Mouse (Mus musculus): ENCODE results near the gene D17H6S53E. TPM values are rescaled to one million over a fixed set of nuclear protein-coding genes. Genes with fewer than 3 reads are reported as not detected.

Gene D17H6S53E
- total and polyA plus RNA-seq, 3 experiments = 7.7 to 31.3 (median 30.2) TPM

DNA sequence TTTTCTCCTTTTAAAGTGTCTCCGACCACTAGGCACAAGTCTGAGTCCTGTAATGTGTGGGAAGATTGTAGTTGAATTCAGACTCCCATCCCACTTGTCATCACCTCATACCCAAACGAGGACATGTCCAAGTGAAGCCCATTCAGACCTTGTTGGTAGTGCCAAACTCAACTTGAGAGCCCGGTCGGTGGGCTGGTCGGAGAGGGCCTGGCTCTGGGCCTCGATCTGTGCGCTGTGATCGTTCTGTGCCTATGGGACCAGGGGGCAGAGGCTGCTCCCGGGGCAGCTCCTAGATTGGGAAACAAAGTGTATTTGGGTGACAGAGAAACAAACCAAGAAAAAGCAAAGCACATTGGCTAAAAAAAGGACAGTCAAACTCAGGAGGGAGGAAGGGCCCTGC is 26.9 kb downstream of the D17H6S53E start:
- Histone ChIP-seq H3K79me2 (replicated peaks; ENCODE audit: control insufficient read depth, insufficient read depth, low read length) (no peaks in the 10 kb centered on the region), H3K27me3 (ENCODE audit: control insufficient read depth, insufficient read depth, low read length) (no peaks in the 10 kb centered on the region), H3K9ac (ENCODE audit: low read depth, low read length) (no peak overlapping the region), H3K27ac (no peak overlapping the region), H3K4me3 (no peak overlapping the region), H3K36me3 (ENCODE audit: control insufficient read depth, insufficient read depth, low read length) (0 out of 2 replicates have a peak, but pooled peaks cover 2% of the 10 kb centered on the region), H3K4me1 (ENCODE audit: control insufficient read depth, insufficient read depth, low read length) (no peaks in the 10 kb centered on the region)
- no peak for TF ChIP-seq POLR2A (IDR thresholded peaks at IDR 0.05; ENCODE audit: insufficient read depth, low read depth, low read length)
- no peak for TF ChIP-seq CTCF (IDR thresholded peaks at IDR 0.05)
- no peak for TF ChIP-seq EP300 (IDR thresholded peaks at IDR 0.05; ENCODE audit: insufficient read depth, low read depth, low read length)
- intact Hi-C loops (cut with DNase I) = no loop called here
- 66% methylated on average over 9 of the region's 9 CpGs for WGBS
- no peak for DNase-seq

DNA sequence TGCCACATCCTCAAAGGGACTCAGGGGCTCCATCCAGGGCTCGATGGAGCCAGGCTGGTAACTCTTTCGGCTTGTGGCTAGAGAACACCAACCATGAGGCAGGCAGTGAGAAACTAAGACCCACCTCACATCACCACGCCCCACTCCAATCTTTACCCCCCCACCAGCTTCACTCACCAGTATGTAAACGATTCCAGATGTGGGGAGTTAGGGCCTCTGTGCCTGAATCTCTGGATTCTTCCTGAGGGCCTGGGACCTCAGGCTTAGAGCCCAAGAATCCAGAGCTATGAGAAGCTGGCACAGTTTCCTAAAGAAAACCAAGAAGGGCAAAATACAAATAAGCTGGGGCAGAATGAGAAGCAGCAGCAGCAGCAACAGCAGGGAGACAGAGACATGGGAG is 27.8 kb downstream of the D17H6S53E start:
- Histone ChIP-seq H3K79me2 (replicated peaks; ENCODE audit: control insufficient read depth, insufficient read depth, low read length) (no peaks in the 10 kb centered on the region), H3K27me3 (ENCODE audit: control insufficient read depth, insufficient read depth, low read length) (no peaks in the 10 kb centered on the region), H3K27ac (no peak overlapping the region), H3K9ac (ENCODE audit: low read depth, low read length) (no peak overlapping the region), H3K4me3 (no peak overlapping the region), H3K4me1 (ENCODE audit: control insufficient read depth, insufficient read depth, low read length) (no peaks in the 10 kb centered on the region), H3K36me3 (ENCODE audit: control insufficient read depth, insufficient read depth, low read length) (no peaks in the 10 kb centered on the region)
- 82% methylated on average over 4 of the region's 4 CpGs for WGBS
- intact Hi-C loops (cut with DNase I) = no loop called here
- DNase-seq = no peak
- TF ChIP-seq POLR2A (IDR thresholded peaks at IDR 0.05; ENCODE audit: insufficient read depth, low read depth, low read length) (no peak), EP300 (IDR thresholded peaks at IDR 0.05; ENCODE audit: insufficient read depth, low read depth, low read length) (no peak), CTCF (IDR thresholded peaks at IDR 0.05) (no peak)

DNA sequence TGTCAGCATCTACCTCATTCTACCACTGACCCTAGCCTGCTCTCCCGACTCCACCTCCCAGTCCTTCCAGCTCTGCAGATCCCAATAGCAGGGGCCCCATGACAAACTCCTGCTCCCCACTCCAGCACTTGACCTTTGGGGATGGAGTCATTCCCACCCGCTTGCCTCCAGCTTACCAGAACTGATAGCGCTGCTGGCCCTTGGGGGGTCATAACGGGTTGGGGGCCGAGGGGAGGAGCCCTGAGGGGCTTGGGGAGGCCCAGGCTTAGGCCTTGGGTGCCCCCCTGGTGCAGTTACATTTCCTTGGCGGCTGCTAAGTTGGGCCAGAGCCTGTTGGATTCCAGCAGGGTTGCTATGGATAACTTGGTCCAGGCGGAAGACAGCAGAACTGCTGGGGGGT is 28.4 kb downstream of the D17H6S53E start:
- DNase-seq = no peak
- Histone ChIP-seq H3K79me2 (replicated peaks; ENCODE audit: control insufficient read depth, insufficient read depth, low read length) (no peaks in the 10 kb centered on the region), H3K27ac (no peak overlapping the region), H3K27me3 (ENCODE audit: control insufficient read depth, insufficient read depth, low read length) (no peaks in the 10 kb centered on the region), H3K4me3 (no peak overlapping the region), H3K9ac (ENCODE audit: low read depth, low read length) (no peak overlapping the region), H3K4me1 (ENCODE audit: control insufficient read depth, insufficient read depth, low read length) (no peaks in the 10 kb centered on the region), H3K36me3 (ENCODE audit: control insufficient read depth, insufficient read depth, low read length) (no peaks in the 10 kb centered on the region)
- TF ChIP-seq EP300 (IDR thresholded peaks at IDR 0.05; ENCODE audit: insufficient read depth, low read depth, low read length) = no peak
- TF ChIP-seq POLR2A (IDR thresholded peaks at IDR 0.05; ENCODE audit: insufficient read depth, low read depth, low read length) = no peak
- TF ChIP-seq CTCF (IDR thresholded peaks at IDR 0.05) = no peak
- WGBS = 73% methylated on average over 7 of the region's 7 CpGs
- intact Hi-C loops (cut with DNase I) = no loop called here

DNA sequence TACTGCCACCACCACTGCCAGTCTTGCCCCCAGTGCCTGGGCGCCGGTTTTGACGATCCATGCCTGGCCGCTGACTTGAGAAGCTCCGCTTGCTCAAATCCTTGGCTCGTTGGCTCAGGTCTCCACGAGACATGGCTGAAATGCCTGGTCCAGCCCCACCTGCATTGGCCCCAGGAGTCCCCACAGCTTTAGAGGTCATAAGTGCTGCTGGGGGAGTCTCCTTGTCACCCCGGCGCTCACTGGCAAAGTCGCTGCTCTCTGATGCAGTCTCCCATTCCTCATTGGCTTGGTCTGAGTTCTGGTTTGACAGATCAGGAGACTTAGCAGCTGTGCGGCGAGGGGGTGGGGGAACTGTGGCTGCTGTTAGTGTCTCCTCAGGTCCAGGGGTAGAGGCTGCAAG is 29.3 kb downstream of the D17H6S53E start:
- Histone ChIP-seq H3K27ac (no peak overlapping the region), H3K79me2 (replicated peaks; ENCODE audit: control insufficient read depth, insufficient read depth, low read length) (no peaks in the 10 kb centered on the region), H3K4me1 (ENCODE audit: control insufficient read depth, insufficient read depth, low read length) (no peaks in the 10 kb centered on the region), H3K9ac (ENCODE audit: low read depth, low read length) (no peak overlapping the region), H3K27me3 (ENCODE audit: control insufficient read depth, insufficient read depth, low read length) (no peaks in the 10 kb centered on the region), H3K4me3 (no peak overlapping the region), H3K36me3 (ENCODE audit: control insufficient read depth, insufficient read depth, low read length) (no peaks in the 10 kb centered on the region)
- TF ChIP-seq EP300 (IDR thresholded peaks at IDR 0.05; ENCODE audit: insufficient read depth, low read depth, low read length) (no peak), POLR2A (IDR thresholded peaks at IDR 0.05; ENCODE audit: insufficient read depth, low read depth, low read length) (no peak), CTCF (IDR thresholded peaks at IDR 0.05) (no peak)
- WGBS = 79% methylated on average over 12 of the region's 12 CpGs
- DNase-seq = no peak
- intact Hi-C loops (cut with DNase I) = no loop called here

DNA sequence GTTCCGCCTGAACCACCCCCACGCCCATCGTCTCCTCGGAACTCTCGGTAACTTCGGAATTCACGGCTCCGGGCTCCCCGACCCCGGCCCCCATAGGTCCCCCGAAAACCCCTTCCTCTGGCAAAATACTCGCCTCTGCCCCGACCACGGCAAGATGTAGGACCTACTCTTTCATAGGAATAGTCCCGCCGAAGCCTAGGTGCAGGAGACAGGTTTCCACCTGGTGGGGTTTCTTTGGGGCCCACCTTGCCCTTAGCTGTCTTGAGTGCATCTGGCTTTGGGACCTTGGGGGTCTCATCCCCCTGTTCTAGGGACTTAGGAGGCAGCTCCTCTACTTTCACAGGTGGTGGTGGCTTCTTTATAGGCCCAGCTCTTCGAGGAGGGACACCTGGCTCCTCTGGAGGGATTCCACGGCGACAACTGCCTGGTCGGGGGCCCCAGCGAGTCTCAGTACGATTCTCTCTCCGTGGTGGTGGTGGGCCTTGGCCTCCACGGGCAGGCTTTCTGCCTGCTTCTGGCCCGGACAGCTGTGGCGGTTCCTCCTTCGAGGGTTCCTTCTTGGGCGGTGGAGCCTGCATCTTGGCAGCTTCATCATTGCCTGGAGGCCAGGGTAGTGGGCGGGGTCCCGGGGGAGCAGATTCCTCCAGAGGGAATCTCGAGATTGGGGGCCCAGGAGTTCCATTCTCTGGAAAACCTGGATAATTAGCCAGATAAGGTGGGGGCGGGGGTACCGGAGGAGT is 30.5 kb downstream of the D17H6S53E start:
- Histone ChIP-seq H3K4me1 (ENCODE audit: control insufficient read depth, insufficient read depth, low read length) (peaks cover 2% of the 10 kb centered on the region), H3K27me3 (ENCODE audit: control insufficient read depth, insufficient read depth, low read length) (no peaks in the 10 kb centered on the region), H3K9ac (ENCODE audit: low read depth, low read length) (no peak overlapping the region), H3K36me3 (ENCODE audit: control insufficient read depth, insufficient read depth, low read length) (no peaks in the 10 kb centered on the region; the same call in 1 of the 2 replicates), H3K79me2 (replicated peaks; ENCODE audit: control insufficient read depth, insufficient read depth, low read length) (peaks cover 6% of the 10 kb centered on the region; the same call in 1 of the 2 replicates), H3K4me3 (no peak overlapping the region), H3K27ac (no peak overlapping the region)
- no peak for DNase-seq
- intact Hi-C loops (cut with DNase I) = no loop called here
- WGBS = 80% methylated on average over 33 of the region's 33 CpGs
- TF ChIP-seq EP300 (IDR thresholded peaks at IDR 0.05; ENCODE audit: insufficient read depth, low read depth, low read length) (no peak), POLR2A (IDR thresholded peaks at IDR 0.05; ENCODE audit: insufficient read depth, low read depth, low read length) (no peak), CTCF (IDR thresholded peaks at IDR 0.05) (no peak)

DNA sequence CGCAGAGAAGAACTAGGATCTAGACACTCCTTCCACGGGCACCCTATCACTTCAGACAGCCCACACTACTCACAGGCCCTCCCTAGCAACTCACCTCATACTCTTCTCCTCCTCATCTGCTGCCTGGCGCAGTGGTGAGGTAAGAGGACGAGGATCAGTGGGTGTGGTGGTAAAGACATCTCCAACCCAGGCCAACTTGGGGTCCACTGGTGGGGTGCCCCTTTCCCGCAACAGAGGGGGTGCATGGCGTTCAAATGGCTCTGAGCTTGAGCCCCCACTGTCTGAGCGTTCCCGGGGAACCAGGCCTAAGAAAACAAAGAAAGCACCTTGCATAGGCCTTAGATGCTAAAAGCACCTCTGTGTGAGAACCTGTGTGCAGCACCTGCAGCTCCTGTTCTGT is 31.1 kb downstream of the D17H6S53E start:
- Histone ChIP-seq H3K4me3 (no peak overlapping the region), H3K27ac (no peak overlapping the region), H3K9ac (ENCODE audit: low read depth, low read length) (no peak overlapping the region), H3K79me2 (replicated peaks; ENCODE audit: control insufficient read depth, insufficient read depth, low read length) (peaks cover 6% of the 10 kb centered on the region; the same call in 1 of the 2 replicates), H3K36me3 (ENCODE audit: control insufficient read depth, insufficient read depth, low read length) (peaks cover 4% of the 10 kb centered on the region), H3K4me1 (ENCODE audit: control insufficient read depth, insufficient read depth, low read length) (peaks cover 5% of the 10 kb centered on the region), H3K27me3 (ENCODE audit: control insufficient read depth, insufficient read depth, low read length) (no peaks in the 10 kb centered on the region)
- intact Hi-C loops (cut with DNase I) = no loop called here
- WGBS = 86% methylated on average over 8 of the region's 8 CpGs
- no peak for TF ChIP-seq POLR2A (IDR thresholded peaks at IDR 0.05; ENCODE audit: insufficient read depth, low read depth, low read length)
- no peak for TF ChIP-seq CTCF (IDR thresholded peaks at IDR 0.05)
- TF ChIP-seq EP300 (IDR thresholded peaks at IDR 0.05; ENCODE audit: insufficient read depth, low read depth, low read length) = no peak
- no peak for DNase-seq

Measured in heart, adult 2 months (tissue).